Mouse (Mus musculus) kidney, postnatal 14 days (tissue): Measurements from ENCODE around the gene Lrmda.
A peak's percentile ranks its signal among the peaks of the same experiment; 100 is the strongest.
"Not testable (repeated sequence)": the region's sequence is repeated elsewhere in the genome, so short reads cannot be mapped to it uniquely, and the experiment has no call there.

ENCODE experiments used
- DNase-seq: peaks from one replicate; pipeline ENCODE4 v3.0.0; 2022; ENCODE audit warnings: mixed read lengths

Gene Lrmda

DNA sequence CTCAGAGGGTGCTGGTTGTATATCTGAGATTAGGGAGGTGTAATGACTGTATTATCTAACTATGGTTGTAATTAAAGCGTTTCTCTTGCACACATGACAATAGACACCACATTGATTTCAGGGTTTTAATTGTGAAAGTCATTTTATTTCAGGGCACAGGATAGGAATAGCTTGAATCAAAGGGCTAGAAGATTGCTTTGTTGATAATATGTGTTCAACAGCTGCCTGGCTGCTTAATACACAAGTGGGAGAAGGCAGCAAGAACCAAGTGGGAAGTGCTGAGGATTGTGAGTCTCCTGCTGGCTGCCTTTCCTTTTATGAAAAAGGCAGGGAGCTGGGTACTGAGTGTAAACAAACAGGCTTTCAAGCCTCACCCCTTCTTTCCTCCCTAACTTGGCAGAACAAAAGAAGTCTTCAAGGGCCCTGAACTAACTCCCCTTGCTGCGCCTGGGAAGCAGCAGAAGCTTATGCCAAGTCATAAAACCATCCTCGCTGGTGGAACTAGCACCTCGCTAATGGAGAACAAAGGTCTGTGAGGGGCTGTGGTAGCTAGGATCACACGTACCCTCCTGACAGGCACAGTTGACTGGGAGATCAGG lies 726.5 kb downstream of the Lrmda start:
- DNase-seq: peak; percentile 25

DNA sequence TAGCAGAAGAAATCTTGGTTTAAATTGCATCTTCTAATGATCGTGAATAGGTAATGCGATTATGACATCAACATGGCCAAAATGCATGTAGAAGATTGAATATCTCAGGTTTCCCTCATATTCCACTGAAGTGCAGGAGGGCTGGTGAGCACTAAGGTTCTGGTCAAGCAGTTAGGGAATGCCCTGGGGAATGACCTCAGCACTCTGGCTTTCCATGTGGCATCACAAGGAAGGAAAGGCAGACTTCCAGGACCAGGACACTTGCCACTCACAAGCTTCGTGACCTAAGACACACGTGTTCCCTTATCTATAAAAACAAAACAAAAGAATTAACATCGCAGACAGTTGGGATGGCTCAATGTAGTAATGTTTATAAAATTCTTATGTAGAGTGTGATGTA lies 728.3 kb downstream of the Lrmda start:
- no peak for DNase-seq

DNA sequence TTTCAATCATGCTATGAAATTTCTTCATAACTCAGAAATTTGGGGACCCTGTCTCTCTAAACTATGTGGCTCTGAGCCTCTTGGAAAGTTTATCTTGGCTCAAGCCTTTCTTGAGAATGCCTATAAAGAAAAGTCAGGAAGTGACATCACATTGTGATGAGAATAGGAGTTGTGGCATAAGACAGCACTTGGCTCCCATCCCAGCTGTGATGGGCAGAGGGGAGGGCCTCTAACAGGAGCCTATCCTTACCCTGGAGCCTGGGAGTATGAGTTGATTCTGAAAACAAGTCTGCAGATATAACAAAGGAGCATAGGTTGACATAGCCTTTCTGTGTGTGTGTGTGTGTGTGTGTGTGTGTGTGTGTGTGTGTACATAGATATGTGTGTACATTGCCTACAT lies 730.9 kb downstream of the Lrmda start:
- peak; percentile 69 for DNase-seq

DNA sequence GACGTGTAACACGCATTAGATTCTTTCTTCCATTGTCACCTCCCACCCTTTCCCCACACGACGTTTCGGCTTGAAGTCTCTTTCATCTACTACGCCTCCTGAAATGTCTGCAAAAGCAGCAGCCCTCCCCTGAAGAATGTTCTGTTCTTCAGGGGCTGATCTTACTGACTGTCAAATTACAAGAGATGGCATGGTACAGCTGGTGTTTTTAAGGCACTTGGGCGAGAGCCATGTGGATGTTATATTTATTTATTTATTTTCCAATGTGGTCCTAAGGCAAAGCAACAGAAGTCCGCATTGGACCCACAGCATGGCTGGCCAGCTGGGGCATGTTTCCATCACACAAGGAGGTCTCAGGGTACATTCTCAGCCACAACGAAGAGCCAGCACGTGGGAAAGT lies 731.8 kb downstream of the Lrmda start:
- peak; percentile 68 for DNase-seq

DNA sequence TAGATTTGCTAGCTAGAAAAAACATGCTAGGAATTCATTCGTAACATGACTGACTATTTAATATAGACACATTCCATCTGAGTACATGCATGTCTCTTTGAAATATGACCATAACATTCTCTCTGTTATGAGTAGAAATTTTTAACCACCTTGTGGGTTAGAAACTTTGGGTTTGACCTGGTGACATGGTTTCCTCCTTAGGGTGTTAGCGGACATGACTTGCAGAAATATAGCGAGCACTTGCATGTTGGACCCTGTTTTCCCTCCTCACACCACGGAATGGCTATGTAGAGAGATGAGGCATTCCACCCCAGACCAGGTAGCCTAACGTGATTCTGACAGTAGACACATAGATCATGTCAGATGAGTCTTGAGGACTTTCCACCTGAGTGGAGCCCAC lies 735.1 kb downstream of the Lrmda start:
- DNase-seq: no peak

DNA sequence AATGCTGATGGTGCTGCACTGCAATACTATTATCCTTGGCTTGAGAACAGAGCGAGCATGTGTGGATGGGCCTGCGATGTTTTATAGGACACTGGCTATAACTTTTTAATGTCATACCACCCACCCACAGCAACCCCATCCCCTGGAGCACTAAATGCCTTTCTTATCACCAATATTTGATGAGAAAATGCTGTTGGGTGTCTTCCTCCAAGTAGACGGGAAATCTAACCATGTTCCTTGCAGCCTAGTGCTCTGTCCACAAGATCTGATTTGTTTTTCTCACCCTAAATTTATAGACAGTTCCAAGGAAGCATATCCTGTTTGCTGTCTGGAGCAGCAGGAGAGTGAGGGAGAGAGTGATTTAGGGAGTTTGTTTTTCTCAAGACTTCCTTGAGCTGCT lies 738.0 kb downstream of the Lrmda start:
- peak; percentile 68 for DNase-seq

DNA sequence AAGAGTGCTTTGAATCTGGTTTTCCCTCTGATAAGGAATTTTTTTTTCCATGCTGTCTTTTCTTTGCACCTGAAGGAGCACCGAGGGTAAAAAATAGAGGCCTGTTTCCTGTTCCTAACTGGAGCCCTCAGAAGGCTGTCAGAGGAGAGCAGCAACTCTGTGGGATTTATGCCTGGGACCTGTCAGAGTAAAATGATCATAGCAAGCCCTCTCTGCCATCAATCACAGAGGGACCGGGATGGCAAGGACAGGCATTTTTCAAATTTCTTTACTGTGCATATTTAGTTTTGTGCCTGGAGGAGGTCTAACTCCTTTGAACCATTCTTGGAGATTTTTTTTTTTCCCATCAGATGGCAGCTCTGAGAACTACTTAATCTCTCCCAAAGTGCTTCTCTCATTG lies 739.7 kb downstream of the Lrmda start:
- DNase-seq: peak; percentile 36

DNA sequence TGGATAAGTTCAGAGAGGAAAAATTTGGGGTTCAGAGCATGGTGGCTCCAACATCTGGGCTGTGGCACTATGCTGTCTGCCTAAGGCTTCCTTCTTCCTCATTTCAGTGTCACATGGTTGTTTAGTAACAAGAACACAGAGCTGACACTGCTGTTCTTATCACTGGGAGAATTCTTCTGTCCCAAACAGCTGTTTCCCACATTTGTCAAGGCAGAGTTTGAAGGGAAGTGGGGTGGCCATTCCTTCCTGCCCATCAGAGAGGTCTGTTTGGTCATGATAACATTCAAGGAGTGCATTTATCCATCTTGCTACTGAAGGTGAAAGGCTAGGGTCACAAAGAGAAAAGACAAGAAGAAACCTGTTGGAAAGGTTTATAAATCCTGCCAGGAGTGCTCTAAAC lies 740.2 kb downstream of the Lrmda start:
- peak; percentile 68 for DNase-seq

DNA sequence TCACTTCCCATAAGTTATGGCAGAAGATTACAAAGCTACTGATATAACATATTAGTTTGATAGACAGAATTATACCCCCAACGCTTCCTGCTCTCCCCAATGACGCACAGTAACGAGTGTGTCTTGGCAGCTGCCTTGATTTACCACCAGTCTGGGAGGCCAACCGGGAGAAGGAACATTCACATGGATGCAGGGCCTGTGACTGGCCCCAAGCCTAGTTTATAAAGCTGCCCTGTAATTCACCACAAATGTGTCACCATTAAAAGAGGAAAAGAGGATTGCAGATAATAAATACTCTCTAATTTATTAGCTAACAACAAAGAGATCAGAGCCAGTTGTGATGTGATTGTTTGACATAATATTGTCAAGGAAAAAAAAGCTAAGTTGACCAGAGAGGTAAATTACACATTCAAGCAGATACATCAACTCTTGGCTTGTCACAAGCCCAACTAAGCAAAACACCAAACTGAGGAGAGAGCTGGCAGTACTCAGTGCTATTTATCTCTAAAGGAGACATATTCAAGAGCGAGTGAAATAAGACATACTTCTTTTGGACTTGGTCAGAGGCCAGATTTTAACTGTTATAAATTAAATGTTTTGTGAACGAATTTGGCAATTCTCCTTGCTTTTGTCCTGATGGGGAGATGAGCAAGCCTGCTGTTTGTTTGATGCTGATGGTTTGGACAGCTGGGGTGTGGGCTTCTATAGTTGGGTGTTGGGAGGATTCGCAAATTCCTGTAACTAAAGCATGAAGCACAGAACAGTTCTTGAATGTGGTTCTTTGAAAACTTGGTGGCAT lies 740.9 kb downstream of the Lrmda start:
- DNase-seq: peak; percentile 89

DNA sequence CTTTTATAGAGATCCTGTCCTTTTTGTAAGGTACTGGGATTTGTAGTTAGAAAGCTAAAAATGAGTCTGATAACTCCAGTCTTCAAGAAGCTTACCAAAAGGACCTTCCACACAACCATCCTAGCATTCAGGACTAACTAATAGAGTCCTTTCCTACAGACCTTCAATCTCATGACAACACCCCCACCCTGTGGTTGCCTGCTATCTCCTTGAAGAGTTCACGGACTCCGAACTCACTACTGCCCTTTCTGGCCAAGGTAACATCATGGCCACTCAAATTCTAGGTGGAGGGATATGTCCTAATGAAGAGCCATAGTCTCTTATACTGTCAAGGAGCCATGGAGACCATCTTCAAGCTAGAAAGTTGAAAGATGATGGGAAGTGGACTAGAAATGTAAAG lies 762.2 kb downstream of the Lrmda start:
- peak; percentile 77 for DNase-seq

DNA sequence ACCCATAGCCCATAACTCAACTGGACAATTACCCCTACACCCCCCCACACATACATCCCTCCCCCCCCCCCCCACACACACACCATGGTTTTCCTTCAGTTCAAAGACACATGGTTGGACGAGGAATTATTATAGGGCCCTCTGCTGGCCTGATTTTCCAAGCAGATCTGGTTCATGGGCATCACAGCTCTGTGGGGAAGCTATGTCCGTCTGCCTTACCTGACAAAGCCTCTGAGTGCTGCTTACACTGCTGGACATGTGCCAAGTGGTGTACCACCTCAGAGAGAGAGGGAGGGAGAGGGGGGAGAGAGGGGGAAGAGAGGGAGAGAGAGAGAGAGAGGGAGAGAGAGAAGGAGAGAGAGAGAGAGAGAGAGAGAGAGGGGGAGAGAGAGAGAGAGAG lies 762.9 kb downstream of the Lrmda start:
- peak; percentile 74 for DNase-seq

DNA sequence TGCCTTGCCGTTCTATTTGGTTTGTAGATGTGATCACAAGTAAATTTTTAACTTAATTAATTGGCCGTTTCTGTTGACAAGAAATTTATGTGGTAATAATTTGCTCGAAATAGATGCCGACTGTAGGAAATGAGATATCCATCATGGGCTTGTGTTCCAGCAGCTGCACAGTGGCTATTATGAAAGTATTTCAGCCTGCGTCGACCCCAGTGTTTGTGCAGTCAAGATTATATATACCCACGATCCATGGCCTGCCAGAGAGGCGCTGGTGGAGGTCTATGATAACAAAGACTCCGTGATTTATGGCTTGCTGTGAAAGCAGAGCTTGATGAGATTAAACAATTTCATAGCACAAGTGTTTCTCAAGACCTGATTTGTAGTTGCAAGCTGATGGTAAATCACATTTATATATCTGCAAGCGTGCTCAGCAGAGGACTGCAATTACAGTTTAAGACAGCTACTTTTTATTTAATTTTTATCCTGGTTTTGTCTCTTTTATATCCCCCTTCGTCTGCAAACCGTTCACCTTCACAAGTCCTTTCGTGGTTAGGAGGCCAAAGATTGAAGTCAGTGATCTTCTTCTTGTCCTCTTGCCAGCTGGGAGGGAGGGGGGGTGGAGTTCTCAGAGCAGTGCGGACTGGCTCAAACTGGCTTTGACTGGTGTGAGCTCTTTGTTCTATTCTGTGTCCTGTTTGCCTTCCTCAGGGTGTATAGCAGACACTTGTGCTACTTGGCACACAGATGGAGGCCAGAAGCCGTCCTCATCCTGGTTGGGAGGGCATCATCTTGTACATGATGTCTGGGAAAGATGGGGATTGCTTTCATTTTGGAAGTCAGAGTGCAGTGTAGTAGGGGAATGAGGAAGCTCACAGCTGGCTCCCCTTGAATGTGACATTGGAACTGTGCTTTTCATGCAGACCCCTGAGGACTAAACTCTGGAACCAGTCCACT lies 764.0 kb downstream of the Lrmda start:
- peak; percentile 88 for DNase-seq

DNA sequence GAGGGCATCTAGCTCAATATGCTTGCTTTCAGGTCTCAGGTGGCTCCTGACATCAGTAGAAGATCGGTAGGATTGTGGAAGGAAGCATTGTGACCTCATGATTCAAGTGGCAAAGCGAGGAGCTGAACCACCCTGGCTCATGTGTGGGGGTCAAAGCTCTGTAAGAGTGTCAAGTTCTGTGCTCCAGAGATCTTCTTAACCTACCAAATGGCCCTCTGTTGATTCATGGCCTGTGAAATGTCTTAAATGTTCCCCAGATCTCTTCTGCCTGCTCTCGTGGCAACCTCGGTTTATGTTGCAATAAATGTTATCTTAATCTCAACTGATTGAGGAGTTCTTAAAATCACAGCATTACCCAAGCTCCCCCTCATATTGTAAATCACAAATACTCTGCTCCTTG lies 780.5 kb downstream of the Lrmda start:
- DNase-seq: no peak

DNA sequence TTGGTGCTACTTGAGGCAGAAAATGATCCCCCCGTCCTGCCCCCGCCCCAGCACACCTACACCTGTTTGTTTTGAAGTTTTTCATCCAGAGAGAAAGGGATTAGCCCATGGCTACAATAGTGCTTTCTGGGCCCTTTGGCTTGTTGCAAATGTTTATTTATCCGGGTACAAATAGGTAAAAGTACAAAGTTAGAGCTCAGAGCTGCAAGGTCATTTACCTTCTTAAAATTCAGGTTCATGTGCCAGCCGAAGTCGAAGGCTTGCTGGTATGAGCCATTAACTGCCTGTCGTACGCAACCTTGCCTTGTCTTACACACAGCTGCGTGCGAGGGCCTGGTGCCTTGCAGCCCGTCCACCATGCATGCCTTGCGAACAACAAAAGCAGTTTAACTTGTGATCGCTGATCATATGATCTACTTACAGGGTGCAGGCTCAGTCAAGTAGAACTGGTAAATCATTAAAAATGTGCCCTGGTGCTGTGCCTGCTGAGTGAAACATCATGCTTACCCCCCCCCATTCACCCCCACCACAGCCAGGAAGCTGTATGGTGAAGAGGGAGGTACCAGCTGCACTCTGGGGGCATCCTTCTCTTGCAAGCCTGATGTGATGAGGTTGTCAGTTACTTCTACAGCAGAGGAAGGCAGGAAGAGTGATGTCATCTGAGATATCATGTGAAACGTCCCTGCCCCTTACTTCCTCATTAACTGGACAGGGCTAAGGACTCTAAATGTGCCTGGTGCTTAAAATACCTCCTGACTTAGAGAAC lies 781.5 kb downstream of the Lrmda start:
- DNase-seq: peak; percentile 89

DNA sequence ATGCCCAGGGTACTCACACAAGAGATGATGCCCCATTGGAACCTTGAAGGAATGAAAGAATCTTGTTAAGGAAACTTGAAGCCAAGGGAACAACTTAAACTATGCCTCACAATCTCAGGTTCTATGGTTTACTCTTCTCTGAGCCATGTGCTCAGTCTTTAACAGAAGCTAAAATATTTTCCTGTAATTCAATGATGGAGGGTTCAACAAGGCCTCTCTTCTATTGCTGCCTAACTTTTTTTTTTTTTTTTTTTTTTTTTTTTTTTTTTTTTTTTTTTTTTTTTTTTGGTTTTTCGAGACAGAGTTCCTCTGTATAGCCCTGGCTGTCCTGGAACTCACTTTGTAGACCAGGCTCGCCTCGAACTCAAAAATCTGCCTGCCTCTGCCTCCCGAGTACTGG lies 782.2 kb downstream of the Lrmda start:
- not testable (repeated sequence) for DNase-seq

DNA sequence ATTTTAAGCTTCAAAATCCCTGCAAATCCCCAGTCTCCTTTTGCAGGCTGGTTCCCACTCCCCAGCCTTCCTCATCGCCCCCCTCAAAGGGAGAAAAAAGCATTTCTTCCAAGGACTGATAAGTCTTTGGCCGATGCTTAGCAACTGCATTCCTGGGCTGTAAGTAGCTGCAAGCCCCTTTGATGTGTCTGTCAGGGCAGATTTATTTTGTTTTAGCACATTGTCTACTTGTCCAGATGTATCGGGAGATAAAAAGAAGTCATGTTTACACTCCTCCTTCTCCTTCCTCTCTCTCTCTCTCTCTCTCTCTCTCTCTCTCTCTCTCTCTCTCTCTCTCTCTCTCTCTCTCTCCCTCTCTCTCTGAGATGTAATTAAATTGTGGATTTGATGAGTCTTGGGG lies 787.8 kb downstream of the Lrmda start:
- DNase-seq: peak; percentile 42

DNA sequence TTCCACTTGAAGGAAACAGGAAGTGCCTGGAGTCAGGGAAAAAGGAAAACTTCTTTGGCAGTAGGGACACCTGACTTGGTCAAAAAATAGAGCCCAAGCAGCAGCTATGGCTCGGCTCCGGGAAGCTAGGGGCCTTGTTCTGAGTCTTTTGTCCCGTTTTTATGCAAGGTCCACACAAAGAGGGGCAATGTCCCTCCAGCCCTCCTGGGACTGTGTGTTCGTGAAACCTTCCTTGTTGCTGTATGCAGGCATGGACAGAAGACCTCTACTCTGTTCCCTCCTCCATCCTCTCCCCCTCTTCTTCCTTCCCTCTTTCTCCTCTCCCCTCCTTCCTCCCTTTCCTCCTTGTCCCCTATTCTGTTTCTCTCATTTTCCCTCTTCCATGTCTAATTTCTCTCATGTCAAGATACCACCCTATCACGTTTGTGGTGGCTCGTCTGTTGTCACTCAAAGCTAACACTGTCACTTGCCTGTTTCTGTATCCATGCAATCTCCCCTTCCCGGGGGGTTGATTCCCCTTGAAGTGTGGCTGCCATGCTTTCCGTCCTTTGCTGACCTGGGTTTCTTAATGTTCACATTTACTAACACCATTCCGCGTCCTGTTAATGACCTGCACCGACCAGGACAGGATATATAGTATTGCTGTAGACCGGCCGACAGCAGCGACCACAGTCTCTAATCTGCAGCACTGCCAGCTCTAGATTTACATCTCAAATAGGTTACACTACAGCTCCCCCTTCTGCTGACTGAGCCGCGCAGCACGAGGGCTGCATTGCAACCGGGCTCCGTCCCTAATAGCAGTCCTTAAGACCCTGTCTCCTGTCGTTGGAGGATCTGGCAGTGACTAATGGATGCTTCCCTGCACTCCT lies 788.4 kb downstream of the Lrmda start:
- DNase-seq: peak; percentile 87

DNA sequence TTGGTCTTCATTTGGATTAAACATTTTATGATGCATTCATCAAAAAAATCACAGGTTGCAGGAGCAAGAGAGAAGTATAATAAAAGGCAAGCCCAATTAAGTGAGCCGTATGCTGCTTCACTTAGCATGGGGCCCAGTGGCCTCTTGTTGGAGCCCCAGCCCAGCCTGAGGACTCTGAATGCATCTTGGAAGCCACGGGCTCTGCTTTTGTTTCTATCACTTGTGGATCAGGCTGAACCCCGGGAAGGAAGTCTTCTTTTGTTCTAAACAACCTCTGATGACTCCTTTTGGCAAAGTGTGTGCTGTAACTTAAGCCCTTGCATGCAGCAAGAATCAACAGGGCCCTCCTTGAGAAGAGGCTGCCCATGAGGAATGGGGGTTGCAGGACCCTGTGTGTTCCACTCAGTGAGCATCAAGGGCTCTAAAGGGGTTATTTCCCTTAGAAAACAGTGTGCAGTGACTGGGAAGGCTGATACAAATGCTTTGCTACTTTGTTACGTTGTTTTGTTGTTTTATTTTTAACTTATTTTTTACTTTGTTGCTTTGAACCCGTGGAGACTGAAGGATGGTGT lies 789.2 kb downstream of the Lrmda start:
- peak; percentile 48 for DNase-seq

DNA sequence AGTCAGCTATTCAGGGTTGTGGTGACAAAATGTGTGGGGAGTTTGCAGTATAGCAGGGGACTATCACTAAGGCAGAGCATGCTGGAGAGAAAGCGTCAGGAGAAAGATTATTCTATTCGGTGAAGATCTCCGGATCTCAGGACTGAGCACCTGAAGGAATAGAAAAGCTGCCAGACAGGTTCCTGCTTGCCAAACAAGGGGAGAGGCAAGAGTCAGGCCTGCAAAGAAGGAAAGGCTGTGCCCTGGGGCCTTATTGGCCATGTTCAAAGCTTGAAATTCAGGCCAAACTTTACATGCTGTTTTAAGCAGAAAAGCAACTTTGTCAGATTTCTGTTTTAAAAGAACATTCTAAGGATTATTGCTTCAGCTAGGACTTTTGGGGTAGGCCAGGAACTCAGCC lies 789.7 kb downstream of the Lrmda start:
- peak; percentile 35 for DNase-seq

DNA sequence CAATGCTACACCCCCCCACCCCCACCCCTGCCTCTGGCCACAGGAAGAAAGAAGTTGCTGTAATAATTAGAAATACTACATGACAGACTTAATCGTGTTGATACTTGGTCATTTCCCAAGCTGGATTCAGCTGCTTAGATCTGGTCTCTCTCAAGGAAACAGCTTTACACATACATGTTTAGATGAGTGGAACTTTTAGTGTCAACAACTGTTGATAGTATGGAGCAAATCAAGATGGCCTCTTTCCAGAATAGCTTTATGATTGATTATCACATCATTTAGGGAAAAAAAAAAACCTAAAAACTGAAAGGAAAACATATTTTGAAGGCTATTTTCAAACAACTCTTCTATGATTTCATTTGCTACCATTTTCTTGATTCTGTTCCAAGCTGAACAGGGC lies 791.0 kb downstream of the Lrmda start:
- no peak for DNase-seq

DNA sequence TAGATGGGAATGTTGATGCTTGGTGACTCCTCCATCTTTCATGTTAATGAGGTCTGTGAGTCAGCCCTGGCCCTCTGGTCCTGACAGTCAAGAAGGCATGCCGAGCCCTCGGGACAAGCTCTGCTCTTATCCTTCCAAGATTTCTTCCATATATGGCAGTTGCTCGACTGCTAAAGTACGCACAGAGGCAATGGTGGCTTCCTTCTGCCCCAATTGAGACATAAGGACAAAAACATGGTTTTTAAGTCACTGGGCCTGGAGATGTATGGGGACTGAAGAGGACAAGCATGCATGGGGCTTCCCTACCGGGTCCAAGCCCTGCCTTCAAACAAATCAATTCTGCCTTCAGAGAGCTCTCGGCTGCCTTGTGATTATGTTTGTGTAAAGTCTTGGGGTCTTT lies 793.3 kb downstream of the Lrmda start:
- DNase-seq: peak; percentile 43
